Mouse (Mus musculus) CD8-positive naive resting alpha-beta T cell, adult 2 months (primary cell): Measurements from ENCODE around the gene Pzp.

Experiments used
- DNase-seq, 2 experiments: peaks; one replicate each; pipeline ENCODE4 v3.0.0; 2022; ENCODE audit warnings: low read depth in 2 of 2, low spot score in 2 of 2

Pzp gene

GRCm38 (mm10) chr6:128526601-128527000 lies at the start of gene Pzp:
Gene Pzp (minus strand): TSS chr6:128526720.
- DNase-seq = no peak

- DNase-seq = no peak
Measured at GRCm38 (mm10) chr6:128566589-128566988, 40.1 kb upstream of the Pzp start.

- DNase-seq = no peak
Measured at GRCm38 (mm10) chr6:128554049-128554448, 27.5 kb upstream of the Pzp start.

- no peak for DNase-seq
Measured at GRCm38 (mm10) chr6:128549463-128550452, 23.2 kb upstream of the Pzp start.

- DNase-seq = no peak
Measured at GRCm38 (mm10) chr6:128548532-128548931, 22.0 kb upstream of the Pzp start.

GRCm38 (mm10) chr6:128545402-128545801 lies 18.9 kb upstream of the Pzp start:
- no peak for DNase-seq

GRCm38 (mm10) chr6:128543226-128543625 lies 16.7 kb upstream of the Pzp start:
- no peak for DNase-seq

GRCm38 (mm10) chr6:128535250-128535649 lies 8.7 kb upstream of the Pzp start:
- no peak for DNase-seq

GRCm38 (mm10) chr6:128533296-128533695 lies 6.8 kb upstream of the Pzp start:
- DNase-seq = no peak

- no peak for DNase-seq
Measured at GRCm38 (mm10) chr6:128532701-128533100, 6.2 kb upstream of the Pzp start.

- DNase-seq = no peak
Measured at GRCm38 (mm10) chr6:128528491-128528890, 2.0 kb upstream of the Pzp start.

GRCm38 (mm10) chr6:128527110-128527509 lies 590 bp upstream of the Pzp start:
- DNase-seq = no peak

- no peak for DNase-seq
Measured at GRCm38 (mm10) chr6:128525801-128526200, 719 bp downstream of the Pzp start.

GRCm38 (mm10) chr6:128523360-128523759 lies 3.2 kb downstream of the Pzp start:
- DNase-seq = no peak

- DNase-seq = no peak
Measured at GRCm38 (mm10) chr6:128519159-128519558, 7.4 kb downstream of the Pzp start.

GRCm38 (mm10) chr6:128505676-128506236 lies 20.8 kb downstream of the Pzp start:
- no peak for DNase-seq

- DNase-seq = no peak
Measured at GRCm38 (mm10) chr6:128504743-128505142, 21.8 kb downstream of the Pzp start.

- DNase-seq = no peak
Measured at GRCm38 (mm10) chr6:128495346-128495745, 31.2 kb downstream of the Pzp start.

- no peak for DNase-seq
Measured at GRCm38 (mm10) chr6:128494646-128495331, 31.7 kb downstream of the Pzp start.

- no peak for DNase-seq
Measured at GRCm38 (mm10) chr6:128491916-128492315, 34.6 kb downstream of the Pzp start.

GRCm38 (mm10) chr6:128490141-128490540 lies 36.4 kb downstream of the Pzp start:
- no peak for DNase-seq

- DNase-seq = no peak
Measured at GRCm38 (mm10) chr6:128487736-128488135, 38.8 kb downstream of the Pzp start.
